Mouse (Mus musculus) heart, postnatal 10 days (tissue): ENCODE measurements around the gene Gm49337. TPM values are rescaled to one million over a fixed set of nuclear protein-coding genes. Genes with fewer than 3 reads are reported as not detected.

ENCODE experiments used
- DNase-seq, 2 experiments: peaks; one replicate each; pipeline ENCODE4 v3.0.0; 2021
- intact Hi-C: fragments of 180-260 bp; cut with DNase I; formaldehyde crosslinking; loops from one replicate; pipeline ENCODE4 v1.15.1; 2025
- total RNA-seq, 2 experiments: library from RNA; stranded (reverse); gene quantifications; 2 replicates each; pipeline ENCODE4 v1.2.3; 2021

Gene Gm49337
- total RNA-seq, 2 experiments from 2014 or later = 0.96 TPM; not detected in 1

GRCm38 (mm10) chr4:116293296-116293695 is 120.1 kb downstream of the Gm49337 start:
- no peak for DNase-seq

GRCm38 (mm10) chr4:116300878-116301355 is 127.7 kb downstream of the Gm49337 start:
- DNase-seq = peak; percentile 50 to 56
- intact Hi-C loops = no loop called here

More at GRCm38 (mm10) chr4:116293296-116293695, 120.1 kb downstream of the Gm49337 start:
- intact Hi-C loops = no loop called here

GRCm38 (mm10) chr4:116304551-116304950 is 131.4 kb downstream of the Gm49337 start:
- intact Hi-C loops = no loop called here
- DNase-seq = no peak

- no peak for DNase-seq
- intact Hi-C loops = no loop called here
These were observed 144.4 kb downstream of the Gm49337 start for GRCm38 (mm10) chr4:116317575-116317974.

- peak; percentile 65 to 69 for DNase-seq
- intact Hi-C loops = no loop called here
These were observed 148.9 kb downstream of the Gm49337 start for GRCm38 (mm10) chr4:116322127-116322526.

GRCm38 (mm10) chr4:116329256-116329655 is 156.1 kb downstream of the Gm49337 start:
- intact Hi-C loops = no loop called here
- DNase-seq = no peak

GRCm38 (mm10) chr4:116336294-116336693 is 163.1 kb downstream of the Gm49337 start:
- DNase-seq = no peak
- intact Hi-C loops = loop anchor here (5.0 kb wide), 1 partner anchor 169 kb away; the partner anchor contains the start of gene Tspan1

- peak; percentile 68 to 80 for DNase-seq
- intact Hi-C loops = loop anchor here (2.0 to 5.0 kb wide), 4 partner anchors 63 to 190 kb away; partner anchors contain the start of gene Mast2
These were observed 168.9 kb downstream of the Gm49337 start for GRCm38 (mm10) chr4:116342119-116342518.

Other genes with a start within 250 kb of the Gm49337 start
- gene Dmbx1, start 233.5 kb upstream of the Gm49337 start, total RNA-seq = not detected
- under 1 TPM; 0.60 to 0.94 TPM for gene Faah, start 155.5 kb upstream of the Gm49337 start, total RNA-seq
- 10 to 100 TPM; 23.5 to 24.8 TPM for gene Nsun4, start 119.5 kb upstream of the Gm49337 start, total RNA-seq
- 1,000 to 10,000 TPM; 1,784 to 1,838 TPM for gene Uqcrh, start 98.3 kb upstream of the Gm49337 start, total RNA-seq
- 10 to 100 TPM; 33.2 to 39.7 TPM for gene Lrrc41, start 98.1 kb upstream of the Gm49337 start, total RNA-seq
- 1 to 10 TPM; 3.7 TPM for gene Rad54l, start 49.7 kb upstream of the Gm49337 start, total RNA-seq
- gene Pomgnt1, start 49.5 kb upstream of the Gm49337 start, total RNA-seq = 10 to 100 TPM; 78.4 to 81.9 TPM
- gene Lurap1, start 22.0 kb upstream of the Gm49337 start, total RNA-seq = 1 to 10 TPM; 4.6 to 5.1 TPM
- gene Tspan1, start 5.8 kb upstream of the Gm49337 start, total RNA-seq = under 1 TPM in 1 of 2 experiments, not detected in 1; 0.14 TPM
- not detected for gene 1700042G07Rik, start within 50 bp of the Gm49337 start, total RNA-seq
- 10 to 100 TPM; 20.6 to 29.3 TPM for gene Pik3r3, start 48.2 kb downstream of the Gm49337 start, total RNA-seq